Mouse (Mus musculus): ENCODE data around the gene Atp6v1g2. TPM values are rescaled to one million over a fixed set of nuclear protein-coding genes. Genes with fewer than 3 reads are reported as not detected.
"Not testable (repeated sequence)": the region's sequence is repeated elsewhere in the genome, so short reads cannot be mapped to it uniquely, and the experiment has no call there.

Gene Atp6v1g2
- polyA plus RNA-seq, 1 experiment from 2014 or later, result 19.6 TPM

GRCm38 (mm10) chr17:35232043-35232442 is 1.4 kb upstream of the Atp6v1g2 start:
- no peak for ATAC-seq (ENCODE audit: low FRiP score, low read depth)
- no peaks in the 10 kb centered on the region for H3K27me3 ChIP-seq
- H3K36me3 ChIP-seq, result peaks cover 46% of the 10 kb centered on the region
- H3K4me2 ChIP-seq (replicated peaks), result peak overlapping the region; percentile 21; the same call in 1 of the 2 replicates
- 0 out of 2 replicates have a peak overlapping the region, but pooled peaks have one; percentile 11 for H3K9ac ChIP-seq (replicated peaks)
- no peak overlapping the region for H3K27ac ChIP-seq (replicated peaks)
- H3K4me3 ChIP-seq, result no peak overlapping the region
- H3K4me1 ChIP-seq, result peaks cover 27% of the 10 kb centered on the region
- H3K9me3 ChIP-seq, result no peaks in the 10 kb centered on the region
- WGBS, result 13% methylated on average over 12 of the region's 12 CpGs

DNA sequence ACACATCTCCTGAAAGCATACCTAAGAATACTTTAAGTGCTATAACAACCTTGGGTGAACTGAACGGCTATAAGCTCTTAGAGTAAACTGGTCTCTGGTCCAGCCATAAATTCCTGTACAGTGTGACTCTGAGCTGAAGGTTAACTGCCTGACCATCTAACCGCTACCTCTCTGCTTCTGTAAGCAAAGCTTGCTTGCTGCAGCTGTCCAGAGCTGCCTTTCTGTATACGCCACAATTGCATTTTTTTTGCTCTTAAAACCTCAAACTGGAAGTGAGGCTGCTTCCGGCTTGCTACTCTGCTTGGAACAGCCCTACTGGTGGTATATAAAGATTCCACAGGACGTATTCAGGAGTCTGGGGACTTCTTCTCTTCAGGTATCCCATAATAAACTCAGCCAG is 801 bp upstream of the Atp6v1g2 start:
- H3K4me3 ChIP-seq, result no peak overlapping the region
- no peaks in the 10 kb centered on the region for H3K27me3 ChIP-seq
- peaks cover 27% of the 10 kb centered on the region for H3K4me1 ChIP-seq
- ATAC-seq (ENCODE audit: low FRiP score, low read depth), result no peak
- no peak overlapping the region for H3K4me2 ChIP-seq (replicated peaks)
- H3K9ac ChIP-seq (replicated peaks), result no peak overlapping the region
- WGBS, result 91% methylated on average over 5 of the region's 5 CpGs
- H3K36me3 ChIP-seq, result peaks cover 40% of the 10 kb centered on the region
- H3K9me3 ChIP-seq, result no peaks in the 10 kb centered on the region
- H3K27ac ChIP-seq (replicated peaks), result 0 out of 2 replicates have a peak overlapping the region, but pooled peaks have one; percentile 30

GRCm38 (mm10) chr17:35234090-35234489 is 630 bp downstream of the Atp6v1g2 start:
- not testable (repeated sequence) for H3K9me3 ChIP-seq; ATAC-seq (ENCODE audit: low FRiP score, low read depth); H3K27ac ChIP-seq (replicated peaks); H3K27me3 ChIP-seq; H3K9ac ChIP-seq (replicated peaks)
- peaks cover 27% of the 10 kb centered on the region for H3K4me1 ChIP-seq
- peak overlapping the region; percentile 86; the same call in 1 of the 2 replicates for H3K4me2 ChIP-seq (replicated peaks)
- WGBS, result 89% methylated on average over 7 of the region's 7 CpGs
- 0 out of 2 replicates have a peak overlapping the region, but pooled peaks have one; percentile 5 for H3K4me3 ChIP-seq
- H3K36me3 ChIP-seq, result peaks cover 30% of the 10 kb centered on the region

DNA sequence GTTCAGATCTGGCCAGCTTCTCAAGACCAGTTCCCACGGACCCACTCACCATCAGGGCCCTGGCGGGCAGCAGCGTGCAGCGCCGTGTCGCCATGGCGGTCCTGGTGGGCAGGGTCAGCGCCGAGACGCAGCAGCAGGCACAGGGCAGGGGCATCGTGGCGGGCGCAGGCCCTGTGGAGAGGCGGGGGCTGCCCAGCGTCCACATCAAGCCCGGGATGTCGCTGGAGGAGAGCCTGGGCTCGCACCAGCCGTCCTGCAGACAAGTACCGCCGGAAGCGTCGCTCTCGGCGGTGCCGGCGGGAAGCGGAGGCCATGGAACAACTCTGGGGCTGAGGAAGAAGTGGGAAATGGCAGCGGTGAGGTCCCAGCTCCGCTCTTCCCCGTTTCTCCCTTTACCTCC is 1.4 kb downstream of the Atp6v1g2 start:
- Histone ChIP-seq H3K4me3 (peak overlapping the region; percentile 66), H3K9me3 (no peaks in the 10 kb centered on the region), H3K36me3 (peaks cover 22% of the 10 kb centered on the region), H3K27ac (replicated peaks) (peak overlapping the region; percentile 95), H3K27me3 (no peaks in the 10 kb centered on the region), H3K4me1 (peaks cover 27% of the 10 kb centered on the region), H3K9ac (replicated peaks) (peak overlapping the region; percentile 86), H3K4me2 (replicated peaks) (peak overlapping the region; percentile 86)
- 8% methylated on average over 31 of the region's 31 CpGs for WGBS
- 0 out of 2 replicates have a peak, but pooled peaks have one; percentile 7 for ATAC-seq (ENCODE audit: low FRiP score, low read depth)

DNA sequence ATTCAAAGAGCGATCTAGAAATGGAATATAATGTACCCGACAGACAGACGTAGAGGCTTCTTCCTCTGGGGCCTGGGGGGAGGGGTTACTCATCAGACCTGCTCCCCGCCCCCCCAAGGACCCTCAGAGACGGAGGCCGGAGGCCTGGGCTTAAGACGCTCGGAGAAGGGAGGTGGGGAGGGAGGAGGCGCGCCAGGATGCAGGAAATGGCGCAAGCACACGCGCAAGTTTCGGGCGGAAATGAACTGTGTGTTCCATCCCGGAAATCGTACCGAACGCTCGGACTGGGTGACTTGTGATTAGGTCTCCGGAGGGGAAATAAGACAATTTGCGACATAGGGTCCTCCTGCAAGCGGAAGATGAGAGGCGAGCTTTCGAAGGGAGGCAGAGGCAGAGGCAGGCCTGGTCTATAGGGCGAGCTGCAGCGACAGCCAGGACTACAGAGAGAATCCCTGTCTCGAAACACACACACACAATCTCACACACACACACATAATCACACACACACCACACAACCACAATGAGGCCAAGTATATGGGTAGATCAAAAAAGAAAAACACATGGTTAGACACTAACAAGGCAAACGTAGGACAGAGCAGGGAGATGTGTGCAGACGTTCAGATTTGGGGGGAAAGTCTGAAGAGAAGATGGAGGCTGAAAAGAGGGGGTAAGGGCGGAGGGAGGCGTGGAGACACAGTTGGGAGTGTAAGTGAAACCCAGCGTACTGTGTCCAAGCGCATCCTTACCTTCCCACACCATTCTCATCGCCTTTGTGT is 2.3 kb downstream of the Atp6v1g2 start, which contains the start of gene Nfkbil1:
Gene Nfkbil1, minus strand, starts transcription at position 179 of the 776 bp plus-strand sequence.
- Histone ChIP-seq H3K4me2 (replicated peaks) (peak within 1 kb of the TSS; percentile 86), H3K9ac (replicated peaks) (peak within 1 kb of the TSS; percentile 86), H3K4me1 (peaks cover 35% of the 10 kb centered on the region), H3K27ac (replicated peaks) (peak within 1 kb of the TSS; percentile 95), H3K36me3 (peaks cover 16% of the 10 kb centered on the region), H3K27me3 (no peaks in the 10 kb centered on the region), H3K9me3 (no peaks in the 10 kb centered on the region), H3K4me3 (peak within 1 kb of the TSS; percentile 66)
- WGBS, result under 1% methylated on average over 35 of the region's 35 CpGs
- peak; percentile 78 for ATAC-seq (ENCODE audit: low FRiP score, low read depth)

- under 1% methylated on average over 18 of the region's 18 CpGs for WGBS
Measured at GRCm38 (mm10) chr17:35236390-35236746, 2.9 kb downstream of the Atp6v1g2 start.

DNA sequence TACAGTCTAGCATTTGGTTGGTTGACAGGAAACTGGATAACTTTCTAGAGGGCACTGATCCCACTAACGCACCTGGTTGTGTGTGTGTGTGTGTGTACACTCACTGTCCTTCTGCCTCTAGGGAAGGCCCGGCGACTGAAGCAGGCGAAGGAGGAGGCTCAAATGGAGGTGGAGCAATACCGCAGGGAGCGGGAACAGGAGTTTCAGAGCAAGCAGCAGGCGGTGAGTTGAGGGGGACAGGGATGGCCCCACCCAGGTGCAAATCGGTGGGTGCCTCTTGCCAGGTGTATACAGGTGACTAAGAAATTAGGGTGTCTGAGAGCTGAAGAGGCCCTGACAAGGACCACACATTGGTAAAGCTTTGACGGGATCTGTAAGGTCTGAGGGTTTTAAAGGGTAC is 3.5 kb downstream of the Atp6v1g2 start:
- Histone ChIP-seq H3K4me3 (peak overlapping the region; percentile 66), H3K27ac (replicated peaks) (peak overlapping the region; percentile 95), H3K4me1 (peaks cover 33% of the 10 kb centered on the region), H3K9me3 (no peaks in the 10 kb centered on the region), H3K36me3 (peaks cover 11% of the 10 kb centered on the region; the same call in 1 of the 2 replicates), H3K27me3 (no peaks in the 10 kb centered on the region), H3K9ac (replicated peaks) (peak overlapping the region; percentile 86), H3K4me2 (replicated peaks) (peak overlapping the region; percentile 86)
- ATAC-seq (ENCODE audit: low FRiP score, low read depth), result no peak
- 79% methylated on average over 9 of the region's 9 CpGs for WGBS

More at GRCm38 (mm10) chr17:35236390-35236746, 2.9 kb downstream of the Atp6v1g2 start:
- H3K36me3 ChIP-seq, result peaks cover 11% of the 10 kb centered on the region; the same call in 1 of the 2 replicates
- H3K4me2 ChIP-seq (replicated peaks), result peak overlapping the region; percentile 86
- peak overlapping the region; percentile 95 for H3K27ac ChIP-seq (replicated peaks)
- peak; percentile 75 for ATAC-seq (ENCODE audit: low FRiP score, low read depth)
- H3K9me3 ChIP-seq, result no peaks in the 10 kb centered on the region
- H3K4me3 ChIP-seq, result peak overlapping the region; percentile 66
- H3K27me3 ChIP-seq, result no peaks in the 10 kb centered on the region
- peak overlapping the region; percentile 86 for H3K9ac ChIP-seq (replicated peaks)
- H3K4me1 ChIP-seq, result peaks cover 38% of the 10 kb centered on the region

- peaks cover 11% of the 10 kb centered on the region; the same call in 1 of the 2 replicates for H3K36me3 ChIP-seq
- WGBS, result 85% methylated on average over 12 of the region's 12 CpGs
- no peak overlapping the region for H3K4me3 ChIP-seq
- H3K9ac ChIP-seq (replicated peaks), result no peak overlapping the region
- H3K4me2 ChIP-seq (replicated peaks), result 0 out of 2 replicates have a peak overlapping the region, but pooled peaks have one; percentile 86
- no peak for ATAC-seq (ENCODE audit: low FRiP score, low read depth)
- no peaks in the 10 kb centered on the region for H3K27me3 ChIP-seq
- no peak overlapping the region for H3K27ac ChIP-seq (replicated peaks)
- no peaks in the 10 kb centered on the region for H3K9me3 ChIP-seq
- peaks cover 33% of the 10 kb centered on the region for H3K4me1 ChIP-seq
Measured at GRCm38 (mm10) chr17:35237504-35237903, 4.0 kb downstream of the Atp6v1g2 start.

DNA sequence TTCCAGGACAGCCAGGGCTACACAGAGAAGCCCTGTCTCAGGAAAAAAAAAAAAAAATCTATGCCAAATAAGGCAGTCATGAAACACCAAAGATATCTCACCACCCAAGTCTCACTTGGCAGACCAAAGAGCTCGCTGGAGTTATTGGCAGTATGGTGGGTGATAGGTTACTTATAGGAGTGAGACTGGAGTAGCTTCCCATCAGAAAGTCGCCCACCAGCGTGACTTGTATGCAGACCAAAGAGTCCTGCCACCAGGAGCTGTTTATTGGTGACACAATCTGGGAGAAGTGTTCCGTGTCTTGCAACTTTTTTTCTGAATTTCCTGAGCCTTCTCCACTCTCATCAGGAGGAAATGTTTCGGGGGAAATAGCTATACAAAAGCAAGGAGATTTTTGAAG is 6.2 kb downstream of the Atp6v1g2 start:
- no peak overlapping the region for H3K4me3 ChIP-seq
- ATAC-seq (ENCODE audit: low FRiP score, low read depth), result no peak

DNA sequence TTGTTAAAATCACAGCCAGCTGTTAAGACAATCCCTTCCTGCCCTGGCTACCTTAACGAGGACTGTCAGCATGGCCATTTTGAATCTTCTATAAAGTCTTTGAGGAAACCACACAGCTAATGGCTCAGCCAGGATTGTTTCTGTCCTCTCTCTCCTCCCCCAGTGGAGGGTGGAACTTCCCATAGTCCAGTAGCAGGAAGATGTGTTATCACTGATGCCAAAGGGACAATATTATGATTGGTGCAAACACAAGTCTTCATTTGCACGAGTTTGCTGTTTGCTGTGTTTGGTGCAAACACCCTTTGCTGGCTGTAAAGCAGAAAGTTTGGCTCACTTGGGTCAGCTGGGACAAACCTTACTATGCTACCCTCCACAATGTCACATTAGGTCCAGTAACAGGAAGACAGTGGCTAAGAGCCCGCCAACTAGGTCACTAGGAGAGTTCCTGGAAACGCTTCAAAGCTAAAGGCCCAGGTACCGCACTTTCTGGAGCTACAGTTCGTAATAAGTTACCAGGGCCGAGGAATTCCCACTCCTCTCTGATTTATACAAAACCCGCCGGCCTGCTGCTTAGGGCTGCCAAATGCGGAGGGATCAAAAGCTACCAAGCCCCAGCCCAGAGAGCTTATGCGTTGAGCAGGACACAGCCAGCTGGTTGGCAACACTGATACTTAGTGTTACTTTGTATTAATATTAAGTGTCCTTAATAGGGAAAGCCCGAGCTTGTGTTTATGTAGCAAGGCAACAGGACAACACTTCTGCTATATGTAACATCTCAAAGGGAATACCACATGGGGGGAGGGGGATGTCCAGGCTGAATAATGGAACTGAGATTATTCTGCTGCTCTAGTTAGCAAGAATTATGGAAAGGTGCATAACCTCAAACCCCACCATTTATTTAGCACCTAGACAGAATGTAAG is 7.2 kb downstream of the Atp6v1g2 start:
- Histone ChIP-seq H3K27ac (replicated peaks) (peak overlapping the region; percentile 98), H3K9me3 (no peaks in the 10 kb centered on the region), H3K4me3 (peak overlapping the region; percentile 97), H3K27me3 (no peaks in the 10 kb centered on the region), H3K4me2 (replicated peaks) (peak overlapping the region; percentile 89), H3K9ac (replicated peaks) (peak overlapping the region; percentile 100), H3K4me1 (peaks cover 44% of the 10 kb centered on the region), H3K36me3 (peaks cover 28% of the 10 kb centered on the region)
- peak; percentile 5; the same call in 1 of the 2 replicates for ATAC-seq (ENCODE audit: low FRiP score, low read depth)
- 31% methylated on average over 12 of the region's 12 CpGs for WGBS

More for the DNA sequence above, 6.2 kb downstream of the Atp6v1g2 start:
- Histone ChIP-seq H3K27ac (replicated peaks) (no peak overlapping the region), H3K4me2 (replicated peaks) (no peak overlapping the region), H3K27me3 (no peaks in the 10 kb centered on the region), H3K9ac (replicated peaks) (no peak overlapping the region), H3K36me3 (peaks cover 18% of the 10 kb centered on the region), H3K9me3 (no peaks in the 10 kb centered on the region), H3K4me1 (peaks cover 38% of the 10 kb centered on the region)
- WGBS, result 87% methylated on average over 5 of the region's 5 CpGs

DNA sequence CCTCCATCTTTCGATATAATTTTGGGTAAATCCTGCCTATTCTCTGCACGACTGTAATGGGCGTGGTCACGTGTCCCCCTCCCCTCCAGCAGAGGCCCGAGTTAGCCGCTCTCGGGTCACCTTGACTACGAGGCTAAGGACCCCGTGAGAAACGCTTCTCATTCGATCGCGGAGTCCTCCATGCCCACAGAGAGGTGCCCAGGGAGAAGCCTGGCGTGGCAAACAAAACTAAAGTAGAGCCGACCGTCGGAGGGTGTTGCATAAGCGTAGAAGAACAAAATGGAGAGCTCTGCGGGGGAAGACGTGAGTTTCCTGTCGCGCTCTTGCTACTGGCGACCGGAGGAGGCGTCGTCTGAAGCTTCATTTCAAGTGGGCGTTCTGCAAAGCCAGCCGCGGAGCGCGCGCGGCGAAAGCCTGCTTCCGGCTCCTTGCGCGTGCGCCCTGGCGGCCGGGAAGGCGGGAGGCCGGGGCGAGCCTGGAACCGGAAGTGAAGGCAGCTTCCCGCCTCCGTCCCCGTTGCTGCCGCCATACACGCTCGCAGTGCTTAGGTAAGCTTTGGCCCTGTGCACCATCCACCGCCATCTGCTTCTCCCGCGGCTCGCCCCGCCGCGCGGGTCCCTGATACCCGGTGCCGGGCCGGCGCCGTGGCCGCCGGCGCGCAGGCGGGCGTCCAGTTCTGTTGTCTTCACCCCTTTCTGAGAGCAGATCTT is 8.0 kb downstream of the Atp6v1g2 start, which contains the start of gene Ddx39b:
Gene Ddx39b, plus strand, starts transcription at position 442 of the 710 bp plus-strand sequence.
- Histone ChIP-seq H3K27me3 (no peaks in the 10 kb centered on the region), H3K9ac (replicated peaks) (peak within 1 kb of the TSS; percentile 100), H3K4me3 (peak within 1 kb of the TSS; percentile 97), H3K4me1 (peaks cover 49% of the 10 kb centered on the region), H3K27ac (replicated peaks) (peak within 1 kb of the TSS; percentile 98), H3K9me3 (no peaks in the 10 kb centered on the region), H3K4me2 (replicated peaks) (peak within 1 kb of the TSS; percentile 89), H3K36me3 (peaks cover 36% of the 10 kb centered on the region)
- WGBS, result under 1% methylated on average over 61 of the region's 69 CpGs
- peak; percentile 90 for ATAC-seq (ENCODE audit: low FRiP score, low read depth)
